Mouse (Mus musculus) CD4-positive, CD25-positive, alpha-beta regulatory T cell, adult 2 months (primary cell): Measurements from ENCODE around the gene Cst6.

Source experiments
- DNase-seq: peaks from one replicate; pipeline ENCODE4 v3.0.0-alpha.2; 2012; ENCODE audit warnings: low read depth, low spot score

The Cst6 gene

GRCm38 (mm10) chr19:5348526-5349501, 560 bp downstream of the Cst6 start:
- DNase-seq = peak; percentile 69

- no peak for DNase-seq
Measured at GRCm38 (mm10) chr19:5348064-5348463, 1.3 kb downstream of the Cst6 start.

GRCm38 (mm10) chr19:5345297-5346131, 3.9 kb downstream of the Cst6 start:
- DNase-seq = no peak

GRCm38 (mm10) chr19:5341360-5341759, 8.0 kb downstream of the Cst6 start:
- no peak for DNase-seq

GRCm38 (mm10) chr19:5337975-5338374, 11.4 kb downstream of the Cst6 start:
- DNase-seq = peak; percentile 87

- no peak for DNase-seq
Measured at GRCm38 (mm10) chr19:5335441-5335840, 13.9 kb downstream of the Cst6 start, which contains the start of gene Catsper1. Gene Catsper1, plus strand, starts transcription at chr19:5335741.

- no peak for DNase-seq
Measured at GRCm38 (mm10) chr19:5334741-5335140, 14.6 kb downstream of the Cst6 start.

- DNase-seq = no peak
Measured at GRCm38 (mm10) chr19:5327970-5328369, 21.4 kb downstream of the Cst6 start.

- peak; percentile 70 for DNase-seq
Measured at GRCm38 (mm10) chr19:5323801-5324200, 25.6 kb downstream of the Cst6 start.

GRCm38 (mm10) chr19:5313189-5313588, 36.2 kb downstream of the Cst6 start:
- no peak for DNase-seq

GRCm38 (mm10) chr19:5309025-5309424, 40.3 kb downstream of the Cst6 start:
- DNase-seq = peak; percentile 50

GRCm38 (mm10) chr19:5306968-5307734, 42.2 kb downstream of the Cst6 start:
- DNase-seq = peak; percentile 64

- peak; percentile 31 for DNase-seq
Measured at GRCm38 (mm10) chr19:5306279-5306678, 43.1 kb downstream of the Cst6 start.

GRCm38 (mm10) chr19:5302455-5302854, 46.9 kb downstream of the Cst6 start:
- DNase-seq = peak; percentile 88

- DNase-seq = no peak
Measured at GRCm38 (mm10) chr19:5300588-5300987, 48.8 kb downstream of the Cst6 start.

GRCm38 (mm10) chr19:5297903-5298800, 51.2 kb downstream of the Cst6 start, which contains the start of gene Gal3st3:
Gene Gal3st3, plus strand, starts transcription at chr19:5298331.
- no peak for DNase-seq

GRCm38 (mm10) chr19:5296630-5297029, 52.7 kb downstream of the Cst6 start:
- no peak for DNase-seq

GRCm38 (mm10) chr19:5295736-5296075, 53.7 kb downstream of the Cst6 start:
- DNase-seq = no peak

GRCm38 (mm10) chr19:5294972-5295735, 54.2 kb downstream of the Cst6 start, which contains the start of gene Sf3b2:
Gene Sf3b2, minus strand, starts transcription at chr19:5295455.
- DNase-seq = peak; percentile 99
